Mouse (Mus musculus): Measurements from ENCODE around the gene Inca1. TPM values are rescaled to one million over a fixed set of nuclear protein-coding genes. Genes with fewer than 3 reads are reported as not detected.

The Inca1 gene
- total and polyA plus RNA-seq, 2 experiments from 2014 or later = 0.23 to 4.0 TPM

DNA sequence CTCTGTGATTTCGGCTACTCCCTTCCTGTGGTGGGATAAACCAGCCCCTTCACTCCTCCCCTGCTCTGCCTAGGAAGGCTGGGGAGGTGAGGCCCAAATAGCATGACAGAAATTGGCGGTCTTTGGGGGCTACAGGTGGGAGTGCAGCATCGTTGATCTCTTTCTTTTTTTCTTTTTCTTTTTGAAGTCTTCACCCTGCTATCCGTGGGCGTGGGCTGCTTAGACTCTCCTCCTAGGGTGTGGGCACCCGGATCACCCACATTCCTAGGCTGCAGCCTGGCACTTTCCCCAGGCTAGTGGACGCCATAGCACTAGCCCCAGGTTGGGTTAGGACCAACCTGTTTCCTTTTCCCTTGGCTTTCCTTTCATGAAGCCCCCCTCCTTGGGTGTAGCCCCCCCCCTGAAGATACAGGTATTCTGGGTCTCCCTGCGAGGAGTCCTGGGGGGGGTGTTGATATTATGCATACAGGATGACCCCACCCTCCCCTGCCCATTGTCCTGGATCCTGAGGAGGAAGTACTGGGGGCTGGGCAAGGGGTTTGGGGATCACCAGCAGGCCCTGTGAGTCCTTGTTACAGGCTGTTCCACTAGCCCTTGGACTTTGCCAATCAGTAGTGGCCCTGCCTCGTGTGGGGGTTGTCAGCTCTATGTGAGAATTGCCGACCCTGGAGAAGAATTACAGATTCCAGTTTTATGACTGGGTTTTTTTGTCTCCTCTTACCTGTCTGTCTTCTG, 1.4 kb upstream of the Inca1 start:
- H3K4me1 ChIP-seq (ENCODE audit: control insufficient read depth, insufficient read depth) = peaks cover 19% of the 10 kb centered on the region; the same call in 1 of the 2 replicates
- no peaks in the 10 kb centered on the region for H3K27me3 ChIP-seq (ENCODE audit: control insufficient read depth, insufficient read depth, low read length)
- TF ChIP-seq EP300 (IDR thresholded peaks at IDR 0.05; ENCODE audit: low read depth) (no peak), CTCF (IDR thresholded peaks at IDR 0.05; ENCODE audit: low read depth) (no peak)
- DNase-seq (ENCODE audit: low spot score) = peak; percentile 29
- no peak for ATAC-seq (ENCODE audit: insufficient read depth, low read depth)
- H3K27ac ChIP-seq (ENCODE audit: low read depth) = peak overlapping the region; percentile 97
- peaks cover 31% of the 10 kb centered on the region for H3K36me3 ChIP-seq (replicated peaks; ENCODE audit: control insufficient read depth, insufficient read depth, low read length)
- WGBS = 5% methylated on average over 10 of the region's 10 CpGs
- peak overlapping the region; percentile 87 for H3K4me2 ChIP-seq (ENCODE audit: low read depth, low read length)
- H3K9ac ChIP-seq (replicated peaks; ENCODE audit: low read depth, low read length) = peak overlapping the region; percentile 92
- no peaks in the 10 kb centered on the region for H3K9me3 ChIP-seq (replicated peaks; ENCODE audit: control insufficient read depth, low read length)
- H3K4me3 ChIP-seq (ENCODE audit: low read depth, low read length) = peak overlapping the region; percentile 92

DNA sequence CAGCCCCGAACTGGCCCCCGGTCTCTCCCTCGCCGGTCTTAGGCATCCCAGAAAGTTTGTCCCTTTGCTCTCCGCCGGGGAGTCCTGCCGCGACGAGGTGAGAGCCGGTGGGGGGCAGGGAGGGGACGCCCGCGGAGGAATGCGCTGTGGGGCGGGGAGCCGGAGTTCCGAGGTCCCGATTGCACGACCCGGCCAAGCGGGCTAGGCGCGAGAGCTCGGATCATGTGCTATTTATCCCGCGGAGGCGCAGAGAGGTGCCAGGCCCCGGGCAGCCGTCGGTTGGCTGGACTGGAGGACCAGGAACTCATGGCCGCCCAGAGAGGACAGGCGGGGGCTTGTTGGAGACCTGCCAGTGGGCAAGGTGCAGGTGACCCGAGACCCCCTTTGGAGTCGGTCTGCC, 658 bp upstream of the Inca1 start:
- Histone ChIP-seq H3K27ac (ENCODE audit: low read depth) (peak overlapping the region; percentile 97), H3K4me1 (ENCODE audit: control insufficient read depth, insufficient read depth) (peaks cover 19% of the 10 kb centered on the region; the same call in 1 of the 2 replicates), H3K4me3 (ENCODE audit: low read depth, low read length) (peak overlapping the region; percentile 92), H3K9me3 (replicated peaks; ENCODE audit: control insufficient read depth, low read length) (no peaks in the 10 kb centered on the region), H3K9ac (replicated peaks; ENCODE audit: low read depth, low read length) (peak overlapping the region; percentile 92), H3K36me3 (replicated peaks; ENCODE audit: control insufficient read depth, insufficient read depth, low read length) (peaks cover 23% of the 10 kb centered on the region), H3K4me2 (ENCODE audit: low read depth, low read length) (peak overlapping the region; percentile 87), H3K27me3 (ENCODE audit: control insufficient read depth, insufficient read depth, low read length) (no peaks in the 10 kb centered on the region)
- DNase-seq (ENCODE audit: low spot score) (peak; percentile 70), ATAC-seq (ENCODE audit: insufficient read depth, low read depth) (peak; percentile 67)
- under 1% methylated on average over 33 of the region's 34 CpGs for WGBS
- TF ChIP-seq CTCF (IDR thresholded peaks at IDR 0.05; ENCODE audit: low read depth) (no peak), EP300 (IDR thresholded peaks at IDR 0.05; ENCODE audit: low read depth) (no peak; the same call in 1 of the 2 replicates)

DNA sequence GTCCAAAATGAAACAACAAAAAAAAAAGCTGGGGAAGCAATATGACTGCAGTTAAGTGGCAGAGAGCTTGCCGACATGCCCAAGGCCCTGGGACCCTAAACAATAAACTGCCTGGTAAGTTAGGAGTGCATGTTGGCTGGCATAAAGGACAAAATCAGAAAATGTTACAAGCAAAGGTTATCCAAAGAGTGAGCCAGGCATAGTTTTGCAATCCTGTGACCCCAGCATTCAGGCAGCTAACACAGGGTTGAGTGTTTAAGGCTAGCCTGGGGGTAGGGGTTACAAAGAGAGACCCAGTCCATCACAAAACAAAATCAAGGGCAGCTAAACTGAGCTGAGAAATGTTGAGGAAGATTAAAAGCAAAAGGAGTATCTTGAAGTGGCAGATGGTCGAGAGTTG, 904 bp downstream of the Inca1 start:
- peaks cover 8% of the 10 kb centered on the region for H3K36me3 ChIP-seq (replicated peaks; ENCODE audit: control insufficient read depth, insufficient read depth, low read length)
- H3K9ac ChIP-seq (replicated peaks; ENCODE audit: low read depth, low read length) = no peak overlapping the region
- H3K4me3 ChIP-seq (ENCODE audit: low read depth, low read length) = no peak overlapping the region
- H3K4me2 ChIP-seq (ENCODE audit: low read depth, low read length) = no peak overlapping the region
- no peaks in the 10 kb centered on the region for H3K27me3 ChIP-seq (ENCODE audit: control insufficient read depth, insufficient read depth, low read length)
- ATAC-seq (ENCODE audit: insufficient read depth, low read depth) (no peak), DNase-seq (ENCODE audit: low spot score) (no peak)
- no peaks in the 10 kb centered on the region for H3K9me3 ChIP-seq (replicated peaks; ENCODE audit: control insufficient read depth, low read length)
- 82% methylated on average over 2 of the region's 2 CpGs for WGBS
- peaks cover 19% of the 10 kb centered on the region; the same call in 1 of the 2 replicates for H3K4me1 ChIP-seq (ENCODE audit: control insufficient read depth, insufficient read depth)
- no peak for TF ChIP-seq CTCF (IDR thresholded peaks at IDR 0.05; ENCODE audit: low read depth)
- TF ChIP-seq EP300 (IDR thresholded peaks at IDR 0.05; ENCODE audit: low read depth) = no peak
- no peak overlapping the region for H3K27ac ChIP-seq (ENCODE audit: low read depth)

DNA sequence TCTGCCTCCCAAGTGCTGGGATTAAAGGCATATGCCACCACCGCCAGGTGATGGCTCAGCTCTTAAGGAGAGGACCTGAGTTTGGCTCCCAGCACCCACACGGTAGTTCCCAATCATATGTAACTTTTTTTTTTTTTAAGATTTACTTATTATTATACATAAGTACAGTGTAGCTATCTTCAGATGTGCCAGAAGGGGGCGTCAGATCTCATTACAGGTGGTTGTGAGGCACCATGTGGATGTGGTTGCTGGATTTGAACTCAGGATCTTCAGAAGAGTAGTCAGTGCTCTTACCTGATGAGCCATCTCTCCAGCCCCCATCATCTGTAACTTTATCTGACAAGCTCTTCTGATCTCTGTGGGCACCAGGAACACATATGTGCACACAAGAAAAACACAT, 2.6 kb downstream of the Inca1 start:
- H3K9me3 ChIP-seq (replicated peaks; ENCODE audit: control insufficient read depth, low read length) = no peaks in the 10 kb centered on the region
- no peak overlapping the region for H3K4me2 ChIP-seq (ENCODE audit: low read depth, low read length)
- H3K9ac ChIP-seq (replicated peaks; ENCODE audit: low read depth, low read length) = no peak overlapping the region
- ATAC-seq (ENCODE audit: insufficient read depth, low read depth) (no peak), DNase-seq (ENCODE audit: low spot score) (no peak)
- peaks cover 10% of the 10 kb centered on the region; the same call in 1 of the 2 replicates for H3K4me1 ChIP-seq (ENCODE audit: control insufficient read depth, insufficient read depth)
- no peak overlapping the region for H3K4me3 ChIP-seq (ENCODE audit: low read depth, low read length)
- H3K27ac ChIP-seq (ENCODE audit: low read depth) = no peak overlapping the region
- TF ChIP-seq CTCF (IDR thresholded peaks at IDR 0.05; ENCODE audit: low read depth) = no peak; the same call in 1 of the 2 replicates
- H3K27me3 ChIP-seq (ENCODE audit: control insufficient read depth, insufficient read depth, low read length) = no peaks in the 10 kb centered on the region
- WGBS = 74% methylated on average over 3 of the region's 3 CpGs
- H3K36me3 ChIP-seq (replicated peaks; ENCODE audit: control insufficient read depth, insufficient read depth, low read length) = no peaks in the 10 kb centered on the region

DNA sequence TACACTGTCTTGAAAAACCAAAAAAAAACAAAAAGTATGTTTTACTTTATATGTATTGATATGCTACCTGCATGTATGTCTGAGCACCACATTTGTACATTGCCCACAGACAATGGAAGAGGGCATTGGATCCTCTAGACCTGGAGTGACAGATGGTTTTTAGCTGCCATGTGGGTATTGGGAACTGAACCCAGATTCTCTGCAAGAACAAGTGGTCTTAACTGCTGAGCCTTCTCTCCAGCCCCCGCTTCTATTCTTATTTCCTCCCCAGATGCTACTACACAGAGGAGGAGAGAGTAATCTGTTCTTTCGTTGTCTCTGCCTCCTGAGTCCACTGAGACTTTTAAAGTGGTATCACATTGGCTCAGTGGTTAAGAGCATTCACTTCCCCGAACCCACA, 6.5 kb downstream of the Inca1 start:
- WGBS = 44% methylated on average over 3 of the region's 3 CpGs
- H3K9ac ChIP-seq (replicated peaks; ENCODE audit: low read depth, low read length) = no peak overlapping the region
- no peaks in the 10 kb centered on the region for H3K9me3 ChIP-seq (replicated peaks; ENCODE audit: control insufficient read depth, low read length)
- no peak overlapping the region for H3K27ac ChIP-seq (ENCODE audit: low read depth)
- TF ChIP-seq CTCF (IDR thresholded peaks at IDR 0.05; ENCODE audit: low read depth) = no peak
- no peak overlapping the region for H3K4me3 ChIP-seq (ENCODE audit: low read depth, low read length)
- ATAC-seq (ENCODE audit: insufficient read depth, low read depth) (no peak), DNase-seq (ENCODE audit: low spot score) (no peak)
- H3K4me2 ChIP-seq (ENCODE audit: low read depth, low read length) = no peak overlapping the region
- no peaks in the 10 kb centered on the region for H3K27me3 ChIP-seq (ENCODE audit: control insufficient read depth, insufficient read depth, low read length)
- H3K36me3 ChIP-seq (replicated peaks; ENCODE audit: control insufficient read depth, insufficient read depth, low read length) = no peaks in the 10 kb centered on the region
- H3K4me1 ChIP-seq (ENCODE audit: control insufficient read depth, insufficient read depth) = peaks cover 12% of the 10 kb centered on the region

DNA sequence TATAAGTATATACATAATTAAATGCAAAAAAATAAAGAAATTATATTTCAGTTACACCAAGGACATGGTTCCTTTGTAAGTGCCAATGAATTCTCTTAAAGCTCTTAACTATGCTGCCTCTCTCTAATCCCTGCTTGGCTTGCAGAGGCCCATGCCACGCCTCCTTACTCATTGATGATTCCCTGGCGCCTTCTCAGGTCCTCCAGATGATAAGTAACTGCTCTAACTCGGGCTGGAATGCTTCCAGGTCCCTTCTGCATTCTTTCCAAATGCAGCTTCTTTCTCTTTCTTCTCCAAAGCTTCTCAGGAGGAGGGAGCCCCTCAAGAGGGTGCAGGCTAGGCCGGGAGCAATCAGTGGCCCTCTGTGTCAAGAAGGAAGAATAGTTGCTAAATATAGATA, 10.4 kb downstream of the Inca1 start:
- Histone ChIP-seq H3K4me2 (ENCODE audit: low read depth, low read length) (no peak overlapping the region), H3K27ac (ENCODE audit: low read depth) (no peak overlapping the region), H3K9ac (replicated peaks; ENCODE audit: low read depth, low read length) (no peak overlapping the region), H3K4me3 (ENCODE audit: low read depth, low read length) (no peak overlapping the region), H3K36me3 (replicated peaks; ENCODE audit: control insufficient read depth, insufficient read depth, low read length) (peaks cover 14% of the 10 kb centered on the region), H3K9me3 (replicated peaks; ENCODE audit: control insufficient read depth, low read length) (no peaks in the 10 kb centered on the region), H3K4me1 (ENCODE audit: control insufficient read depth, insufficient read depth) (peaks cover 20% of the 10 kb centered on the region), H3K27me3 (ENCODE audit: control insufficient read depth, insufficient read depth, low read length) (no peaks in the 10 kb centered on the region)
- WGBS = 40% methylated on average over 4 of the region's 4 CpGs
- ATAC-seq (ENCODE audit: insufficient read depth, low read depth) = no peak
- TF ChIP-seq CTCF (IDR thresholded peaks at IDR 0.05; ENCODE audit: low read depth) (no peak), EP300 (IDR thresholded peaks at IDR 0.05; ENCODE audit: low read depth) (no peak)
- DNase-seq (ENCODE audit: low spot score) = no peak
